Mouse (Mus musculus): Measurements from ENCODE around the gene Asic4. TPM values are rescaled to one million over a fixed set of nuclear protein-coding genes. Genes with fewer than 3 reads are reported as not detected.

Gene Asic4
- polyA plus RNA-seq, 1 experiment from 2014 or later: 0.76 TPM

DNA sequence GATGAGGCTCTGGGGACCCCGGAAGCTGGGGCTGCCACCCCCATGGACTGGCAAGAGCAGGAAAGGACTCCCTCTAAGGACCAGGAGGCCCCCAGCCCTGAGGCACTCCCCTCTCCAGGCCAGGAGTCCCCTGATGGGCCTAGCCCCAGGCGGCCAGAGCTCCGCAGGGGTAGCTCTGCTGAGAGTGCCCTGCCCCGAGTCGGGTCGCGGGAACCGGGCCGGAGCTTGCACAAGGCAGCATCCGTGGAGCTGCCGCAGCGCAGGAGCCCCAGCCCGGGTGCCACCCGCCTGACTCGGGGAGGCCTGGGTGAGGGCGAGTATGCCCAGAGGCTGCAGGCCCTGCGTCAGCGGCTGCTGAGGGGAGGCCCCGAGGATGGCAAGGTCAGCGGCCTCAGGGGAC, 28.4 kb upstream of the Asic4 start:
- 0 out of 2 replicates have a peak overlapping the region, but pooled peaks have one; percentile 28 for H3K4me3 ChIP-seq (ENCODE audit: low read depth, low read length)
- H3K4me2 ChIP-seq (ENCODE audit: low read length): 0 out of 2 replicates have a peak overlapping the region, but pooled peaks have one; percentile 55
- no peak overlapping the region for H3K27ac ChIP-seq (ENCODE audit: low read depth, low read length)
- ATAC-seq (no peak), DNase-seq (ENCODE audit: low spot score) (no peak)
- 4% methylated on average over 20 of the region's 20 CpGs for WGBS
- no peaks in the 10 kb centered on the region for H3K36me3 ChIP-seq (ENCODE audit: control insufficient read depth, insufficient read depth, low read length)
- peaks cover 11% of the 10 kb centered on the region for H3K4me1 ChIP-seq (ENCODE audit: control insufficient read depth, insufficient read depth, low read length)
- peaks cover 50% of the 10 kb centered on the region for H3K27me3 ChIP-seq (replicated peaks; ENCODE audit: control insufficient read depth, insufficient read depth, low read length)
- H3K9ac ChIP-seq (ENCODE audit: low read length): no peak overlapping the region; the same call in 1 of the 2 replicates
- H3K9me3 ChIP-seq (replicated peaks; ENCODE audit: control insufficient read depth, low read length): no peaks in the 10 kb centered on the region

GRCm38 (mm10) chr1:75422216-75422822, 27.9 kb upstream of the Asic4 start:
- peak overlapping the region; percentile 55 for H3K4me2 ChIP-seq (ENCODE audit: low read length)
- H3K36me3 ChIP-seq (ENCODE audit: control insufficient read depth, insufficient read depth, low read length): no peaks in the 10 kb centered on the region
- H3K4me1 ChIP-seq (ENCODE audit: control insufficient read depth, insufficient read depth, low read length): peaks cover 11% of the 10 kb centered on the region
- peaks cover 50% of the 10 kb centered on the region for H3K27me3 ChIP-seq (replicated peaks; ENCODE audit: control insufficient read depth, insufficient read depth, low read length)
- no peaks in the 10 kb centered on the region for H3K9me3 ChIP-seq (replicated peaks; ENCODE audit: control insufficient read depth, low read length)
- peak overlapping the region; percentile 45 for H3K9ac ChIP-seq (ENCODE audit: low read length)
- H3K27ac ChIP-seq (ENCODE audit: low read depth, low read length): no peak overlapping the region
- peak overlapping the region; percentile 28 for H3K4me3 ChIP-seq (ENCODE audit: low read depth, low read length)
- no peak for DNase-seq (ENCODE audit: low spot score)
- 2% methylated on average over 31 of the region's 32 CpGs for WGBS
- no peak for ATAC-seq

DNA sequence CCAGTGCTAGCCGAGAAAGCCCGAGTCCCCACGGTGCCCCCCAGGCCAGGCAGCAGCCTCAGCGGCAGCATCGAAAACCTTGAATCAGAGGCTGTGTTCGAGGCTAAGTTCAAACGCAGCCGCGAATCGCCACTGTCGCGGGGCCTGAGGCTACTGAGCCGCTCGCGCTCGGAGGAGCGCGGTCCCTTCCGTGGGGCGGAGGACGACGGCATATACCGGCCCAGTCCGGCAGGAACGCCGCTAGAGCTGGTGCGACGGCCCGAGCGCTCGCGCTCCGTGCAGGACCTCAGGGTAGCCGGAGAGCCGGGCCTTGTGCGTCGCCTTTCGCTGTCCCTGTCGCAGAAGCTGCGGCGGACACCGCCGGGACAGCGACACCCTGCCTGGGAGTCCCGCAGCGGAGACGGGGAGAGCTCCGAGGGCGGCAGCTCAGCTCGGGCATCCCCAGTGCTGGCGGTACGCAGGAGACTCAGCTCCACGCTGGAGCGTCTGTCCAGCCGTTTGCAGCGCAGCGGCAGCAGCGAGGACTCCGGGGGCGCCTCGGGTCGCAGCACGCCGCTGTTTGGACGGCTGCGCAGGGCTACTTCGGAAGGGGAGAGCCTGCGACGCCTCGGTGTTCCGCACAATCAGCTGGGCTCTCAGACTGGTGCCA, 27.3 kb upstream of the Asic4 start:
- DNase-seq (ENCODE audit: low spot score) (no peak), ATAC-seq (peak; percentile 42)
- peak overlapping the region; percentile 28 for H3K4me3 ChIP-seq (ENCODE audit: low read depth, low read length)
- no peaks in the 10 kb centered on the region for H3K9me3 ChIP-seq (replicated peaks; ENCODE audit: control insufficient read depth, low read length)
- H3K27me3 ChIP-seq (replicated peaks; ENCODE audit: control insufficient read depth, insufficient read depth, low read length): peaks cover 50% of the 10 kb centered on the region
- peak overlapping the region; percentile 45 for H3K9ac ChIP-seq (ENCODE audit: low read length)
- H3K4me1 ChIP-seq (ENCODE audit: control insufficient read depth, insufficient read depth, low read length): peaks cover 11% of the 10 kb centered on the region
- H3K4me2 ChIP-seq (ENCODE audit: low read length): peak overlapping the region; percentile 55
- no peak overlapping the region for H3K27ac ChIP-seq (ENCODE audit: low read depth, low read length)
- 1% methylated on average over 56 of the region's 71 CpGs for WGBS
- no peaks in the 10 kb centered on the region for H3K36me3 ChIP-seq (ENCODE audit: control insufficient read depth, insufficient read depth, low read length)

DNA sequence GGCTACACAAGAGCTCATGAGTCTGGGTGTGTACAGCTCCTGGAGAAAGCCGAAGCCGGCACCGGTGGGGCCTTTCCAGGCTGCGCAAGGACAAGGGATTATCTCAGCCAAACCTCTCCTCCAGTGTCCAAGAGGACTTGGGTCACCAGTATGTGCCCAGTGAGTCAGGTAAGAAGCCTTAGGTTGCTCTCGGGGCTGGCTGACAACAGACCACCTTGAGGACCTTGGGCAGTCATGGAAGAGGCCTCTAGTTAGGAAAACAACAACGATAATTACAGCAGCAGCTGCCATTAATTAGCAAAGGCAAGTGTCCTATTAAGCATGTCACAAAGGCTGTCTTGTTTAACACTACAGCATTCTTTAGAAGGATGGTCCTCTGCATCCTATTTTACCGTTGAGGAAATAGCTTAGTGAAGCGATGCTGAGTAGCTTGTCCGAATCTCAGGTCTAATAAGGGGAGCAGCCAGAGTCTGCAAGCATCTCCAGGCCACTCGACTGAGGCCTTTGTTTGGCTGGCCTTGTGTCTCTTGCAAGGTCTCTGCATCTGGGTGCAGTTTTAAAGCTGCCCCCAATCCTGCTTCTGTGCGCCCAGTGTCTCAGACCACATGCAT, 26.4 kb upstream of the Asic4 start:
- 22% methylated on average over 11 of the region's 11 CpGs for WGBS
- Histone ChIP-seq H3K27ac (ENCODE audit: low read depth, low read length) (no peak overlapping the region), H3K9ac (ENCODE audit: low read length) (no peak overlapping the region), H3K4me1 (ENCODE audit: control insufficient read depth, insufficient read depth, low read length) (peaks cover 11% of the 10 kb centered on the region), H3K27me3 (replicated peaks; ENCODE audit: control insufficient read depth, insufficient read depth, low read length) (peaks cover 50% of the 10 kb centered on the region), H3K36me3 (ENCODE audit: control insufficient read depth, insufficient read depth, low read length) (no peaks in the 10 kb centered on the region), H3K4me3 (ENCODE audit: low read depth, low read length) (no peak overlapping the region), H3K9me3 (replicated peaks; ENCODE audit: control insufficient read depth, low read length) (no peaks in the 10 kb centered on the region), H3K4me2 (ENCODE audit: low read length) (no peak overlapping the region)
- no peak for DNase-seq (ENCODE audit: low spot score)
- ATAC-seq: no peak

- Histone ChIP-seq H3K27me3 (replicated peaks; ENCODE audit: control insufficient read depth, insufficient read depth, low read length) (peaks cover 42% of the 10 kb centered on the region), H3K9ac (ENCODE audit: low read length) (no peak overlapping the region), H3K27ac (ENCODE audit: low read depth, low read length) (no peak overlapping the region), H3K4me1 (ENCODE audit: control insufficient read depth, insufficient read depth, low read length) (peaks cover 11% of the 10 kb centered on the region), H3K36me3 (ENCODE audit: control insufficient read depth, insufficient read depth, low read length) (no peaks in the 10 kb centered on the region), H3K9me3 (replicated peaks; ENCODE audit: control insufficient read depth, low read length) (no peaks in the 10 kb centered on the region), H3K4me3 (ENCODE audit: low read depth, low read length) (no peak overlapping the region), H3K4me2 (ENCODE audit: low read length) (no peak overlapping the region)
- peak; percentile 71 for DNase-seq (ENCODE audit: low spot score)
- ATAC-seq: no peak
- WGBS: 38% methylated on average over 10 of the region's 10 CpGs
Measured at GRCm38 (mm10) chr1:75425796-75426471, 24.3 kb upstream of the Asic4 start.

- DNase-seq (ENCODE audit: low spot score): peak; percentile 96
- Histone ChIP-seq H3K4me2 (ENCODE audit: low read length) (peak within 1 kb of the TSS; percentile 66), H3K27me3 (replicated peaks; ENCODE audit: control insufficient read depth, insufficient read depth, low read length) (no peaks in the 10 kb centered on the region), H3K4me3 (ENCODE audit: low read depth, low read length) (peak within 1 kb of the TSS; percentile 55), H3K27ac (ENCODE audit: low read depth, low read length) (0 out of 2 replicates have a peak within 1 kb of the TSS, but pooled peaks have one; percentile 27), H3K4me1 (ENCODE audit: control insufficient read depth, insufficient read depth, low read length) (peaks cover 5% of the 10 kb centered on the region), H3K9ac (ENCODE audit: low read length) (peak within 1 kb of the TSS; percentile 79), H3K9me3 (replicated peaks; ENCODE audit: control insufficient read depth, low read length) (no peaks in the 10 kb centered on the region), H3K36me3 (ENCODE audit: control insufficient read depth, insufficient read depth, low read length) (no peaks in the 10 kb centered on the region)
- 6% methylated on average over 28 of the region's 28 CpGs for WGBS
- peak; percentile 93 for ATAC-seq
Measured at GRCm38 (mm10) chr1:75435475-75436328, 14.5 kb upstream of the Asic4 start, which contains the start of gene Gmppa. Gene Gmppa, plus strand, starts transcription at chr1:75435930.

DNA sequence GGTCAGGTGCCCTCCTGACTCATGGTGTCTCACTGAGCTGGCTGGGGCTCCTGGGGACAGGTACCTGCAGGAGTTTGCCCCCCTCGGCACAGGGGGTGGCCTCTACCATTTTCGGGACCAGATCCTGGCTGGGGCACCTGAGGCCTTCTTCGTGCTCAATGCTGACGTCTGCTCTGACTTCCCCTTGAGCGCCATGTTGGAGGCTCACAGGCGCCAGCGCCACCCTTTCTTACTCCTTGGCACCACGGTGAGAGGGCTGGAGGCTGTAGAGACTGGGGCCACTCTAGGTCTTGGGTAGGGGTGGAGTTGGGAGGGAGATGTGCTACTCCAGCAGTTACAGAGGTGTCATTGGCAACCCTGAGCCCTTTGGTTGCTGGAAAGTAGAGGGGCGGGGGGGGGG, 11.5 kb upstream of the Asic4 start:
- no peak overlapping the region for H3K9ac ChIP-seq (ENCODE audit: low read length)
- H3K27ac ChIP-seq (ENCODE audit: low read depth, low read length): no peak overlapping the region
- no peak overlapping the region for H3K4me2 ChIP-seq (ENCODE audit: low read length)
- H3K4me1 ChIP-seq (ENCODE audit: control insufficient read depth, insufficient read depth, low read length): peaks cover 19% of the 10 kb centered on the region
- H3K36me3 ChIP-seq (ENCODE audit: control insufficient read depth, insufficient read depth, low read length): no peaks in the 10 kb centered on the region
- WGBS: 81% methylated on average over 8 of the region's 9 CpGs
- DNase-seq (ENCODE audit: low spot score): no peak
- ATAC-seq: no peak
- H3K27me3 ChIP-seq (replicated peaks; ENCODE audit: control insufficient read depth, insufficient read depth, low read length): no peaks in the 10 kb centered on the region
- no peak overlapping the region for H3K4me3 ChIP-seq (ENCODE audit: low read depth, low read length)
- no peaks in the 10 kb centered on the region for H3K9me3 ChIP-seq (replicated peaks; ENCODE audit: control insufficient read depth, low read length)

DNA sequence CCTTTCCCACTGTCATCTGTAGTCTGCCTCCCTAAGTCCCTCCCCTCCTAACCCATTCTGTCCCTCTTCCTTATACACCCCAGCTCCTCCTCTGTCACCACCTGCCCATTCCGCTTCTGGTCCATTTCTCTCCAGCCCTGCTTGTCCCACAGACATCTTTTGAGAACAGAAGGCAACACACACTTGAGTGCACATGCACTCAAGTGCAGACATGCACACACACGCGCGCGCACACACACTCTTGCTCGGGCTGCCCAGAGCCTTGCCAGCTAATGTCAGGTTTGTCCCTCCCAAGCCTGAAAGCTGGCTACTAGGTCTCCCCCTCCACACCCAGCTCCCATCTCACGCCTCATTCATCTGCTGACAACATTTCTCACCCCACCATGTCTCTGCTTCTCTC, 9.6 kb upstream of the Asic4 start:
- DNase-seq (ENCODE audit: low spot score): no peak
- no peaks in the 10 kb centered on the region for H3K36me3 ChIP-seq (ENCODE audit: control insufficient read depth, insufficient read depth, low read length)
- no peaks in the 10 kb centered on the region for H3K9me3 ChIP-seq (replicated peaks; ENCODE audit: control insufficient read depth, low read length)
- peaks cover 36% of the 10 kb centered on the region for H3K4me1 ChIP-seq (ENCODE audit: control insufficient read depth, insufficient read depth, low read length)
- H3K4me3 ChIP-seq (ENCODE audit: low read depth, low read length): no peak overlapping the region
- 94% methylated on average over 7 of the region's 7 CpGs for WGBS
- no peaks in the 10 kb centered on the region for H3K27me3 ChIP-seq (replicated peaks; ENCODE audit: control insufficient read depth, insufficient read depth, low read length)
- H3K27ac ChIP-seq (ENCODE audit: low read depth, low read length): no peak overlapping the region
- no peak overlapping the region for H3K9ac ChIP-seq (ENCODE audit: low read length)
- H3K4me2 ChIP-seq (ENCODE audit: low read length): no peak overlapping the region
- ATAC-seq: no peak

All from forebrain, embryonic 14.5 days (tissue).